Comparison of ENCODE assay signal across 14 mouse cellular contexts in the genomic region with DNA sequence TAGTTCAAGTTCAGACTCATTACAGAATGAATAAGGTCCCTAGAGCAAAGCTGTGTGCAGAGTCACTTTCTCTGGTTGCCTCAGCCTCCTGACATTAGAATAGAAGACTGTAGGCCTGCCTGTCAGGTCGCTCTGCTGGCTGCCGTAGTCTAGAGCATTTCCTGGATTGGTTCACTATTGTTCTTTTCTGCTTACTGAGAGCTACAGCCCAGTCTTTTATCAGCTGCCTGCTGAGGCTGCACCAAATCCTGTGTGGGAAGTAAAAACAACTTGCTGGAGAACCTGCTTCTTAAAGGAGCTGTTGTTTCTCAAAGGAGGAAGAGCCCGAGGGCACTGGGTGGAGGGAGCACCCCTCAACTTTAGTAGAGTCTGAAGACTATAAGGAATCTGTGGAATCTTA. TPM values are rescaled to one million over a fixed set of nuclear protein-coding genes. Genes with fewer than 3 reads are reported as not detected.
DNase-seq lines count a peak whose midpoint lies in the region; ATAC-seq lines count a peak whose summit lies in the region.
"Had no signal": no experiment of that assay in that cellular context is flagged by ENCODE, and none has a peak within 500 bp of the region (broad histone marks: within the 10 kb centered on the region; RNA-seq: fewer than 3 reads in every experiment).

No protein-coding gene starts in this region.

- H3K27ac ChIP-seq in heart, embryonic 12.5 days (ENCODE audit: poor library complexity, severe bottlenecking): peak overlapping the region; percentile 55; the same call in 1 of the 2 replicates
- peak overlapping the region; percentile 77 for H3K27ac ChIP-seq in limb, embryonic 12.5 days
- H3K27ac ChIP-seq in limb, embryonic 10.5 days: no peak overlapping the region
- H3K27ac ChIP-seq in neural tube, embryonic 15.5 days (replicated peaks): 0 out of 2 replicates have a peak overlapping the region, but pooled peaks have one; percentile 18
- H3K27ac ChIP-seq: lung, embryonic 15.5 days had no signal

- H3K27me3 ChIP-seq in heart, embryonic 12.5 days (replicated peaks): no peaks in the 10 kb centered on the region
- no peaks in the 10 kb centered on the region for H3K27me3 ChIP-seq in limb, embryonic 12.5 days
- no peaks in the 10 kb centered on the region for H3K27me3 ChIP-seq in limb, embryonic 10.5 days (ENCODE audit: low read depth, poor library complexity, severe bottlenecking)
- H3K27me3 ChIP-seq in neural tube, embryonic 15.5 days (replicated peaks): no peaks in the 10 kb centered on the region
- H3K27me3 ChIP-seq: lung, embryonic 15.5 days had no signal

- intact Hi-C loops in heart, postnatal 10 days (cut with DNase I): loop anchor here (2.0 to 10.0 kb wide), 4 partner anchors 74 to 319 kb away; partner anchors contain the start of gene Ttc7b

- no peak for DNase-seq in heart, postnatal 10 days
- no peak for DNase-seq in limb, embryonic 10.5 days (ENCODE audit: low spot score)
- peak; percentile 40 for DNase-seq in ZHBTc4 (ENCODE audit: low read depth, low spot score)
- DNase-seq in lung, postnatal 25 days (ENCODE audit: low spot score): no peak
- DNase-seq: adrenal gland, postnatal 14 days; cerebellum, adult 9-11 months; embryo, embryonic 11 days; liver; right cerebral cortex, postnatal 25 days had no signal

- no peak for ATAC-seq in heart, embryonic 12.5 days (ENCODE audit: insufficient number of reproducible peaks, low FRiP score)
- no peak for ATAC-seq in limb, embryonic 12.5 days (ENCODE audit: insufficient number of reproducible peaks, insufficient read depth, low FRiP score, low TSS enrichment, low read depth)
- no peak for ATAC-seq in neural tube, embryonic 15.5 days (ENCODE audit: low FRiP score)
- ATAC-seq: forebrain, embryonic 14.5 days had no signal

- H3K9ac ChIP-seq in heart, embryonic 12.5 days: no peak overlapping the region
- no peak overlapping the region for H3K9ac ChIP-seq in limb, embryonic 12.5 days (replicated peaks)
- no peak overlapping the region for H3K9ac ChIP-seq in neural tube, embryonic 15.5 days (replicated peaks)
- H3K9ac ChIP-seq: lung, embryonic 15.5 days had no signal

- no peaks in the 10 kb centered on the region for H3K9me3 ChIP-seq in heart, embryonic 12.5 days (replicated peaks)
- H3K9me3 ChIP-seq in limb, embryonic 12.5 days: no peaks in the 10 kb centered on the region
- H3K9me3 ChIP-seq in limb, embryonic 10.5 days (replicated peaks): no peaks in the 10 kb centered on the region
- H3K9me3 ChIP-seq in neural tube, embryonic 15.5 days (replicated peaks): no peaks in the 10 kb centered on the region
- H3K9me3 ChIP-seq: lung, embryonic 15.5 days had no signal

- peaks cover 58% of the 10 kb centered on the region for H3K36me3 ChIP-seq in heart, embryonic 12.5 days
- H3K36me3 ChIP-seq in limb, embryonic 12.5 days: peaks cover 64% of the 10 kb centered on the region
- peaks cover 68% of the 10 kb centered on the region for H3K36me3 ChIP-seq in limb, embryonic 10.5 days
- H3K36me3 ChIP-seq in neural tube, embryonic 15.5 days: peaks cover 58% of the 10 kb centered on the region

- WGBS in heart, embryonic 12.5 days: 46% methylated on average over 3 of the region's 3 CpGs
- 75% methylated on average over 3 of the region's 3 CpGs for WGBS in limb, embryonic 12.5 days
- 84% methylated on average over 3 of the region's 3 CpGs for WGBS in limb, embryonic 10.5 days
- 60% methylated on average over 3 of the region's 3 CpGs for WGBS in neural tube, embryonic 15.5 days

- H3K4me3 ChIP-seq in heart, embryonic 12.5 days: no peak overlapping the region
- no peak overlapping the region for H3K4me3 ChIP-seq in limb, embryonic 12.5 days (replicated peaks)
- no peak overlapping the region for H3K4me3 ChIP-seq in limb, embryonic 10.5 days
- H3K4me3 ChIP-seq in neural tube, embryonic 15.5 days (replicated peaks): no peak overlapping the region
- H3K4me3 ChIP-seq: lung, embryonic 15.5 days had no signal

- H3K4me2 ChIP-seq in heart, embryonic 12.5 days: no peak overlapping the region
- peak overlapping the region; percentile 17; the same call in 1 of the 2 replicates for H3K4me2 ChIP-seq in limb, embryonic 12.5 days
- H3K4me2 ChIP-seq in neural tube, embryonic 15.5 days: no peak overlapping the region
- H3K4me2 ChIP-seq: lung, embryonic 15.5 days had no signal

- peaks cover 33% of the 10 kb centered on the region for H3K4me1 ChIP-seq in heart, embryonic 12.5 days (replicated peaks)
- H3K4me1 ChIP-seq in limb, embryonic 12.5 days (replicated peaks): peaks cover 43% of the 10 kb centered on the region
- peaks cover 28% of the 10 kb centered on the region for H3K4me1 ChIP-seq in limb, embryonic 10.5 days
- peaks cover 36% of the 10 kb centered on the region for H3K4me1 ChIP-seq in neural tube, embryonic 15.5 days

RNA-seq across cellular contexts. Expression of gene Calm1, which starts 4.5 kb away (rescaled TPM):
- 849 and 887 TPM in 2 replicates for polyA plus RNA-seq in heart, embryonic 12.5 days (2016; fragmentation: Nextera tagmentation; extraction: Ambion mirVana)
- 100 to 1,000 TPM; 338 to 349 TPM for total RNA-seq in heart, postnatal 10 days (2021)
- 1,129 and 1,141 TPM in 2 replicates for polyA plus RNA-seq in limb, embryonic 12.5 days (2016; fragmentation: Nextera tagmentation; extraction: Ambion mirVana)
- 1,121 and 1,290 TPM in 2 replicates for polyA plus RNA-seq in limb, embryonic 10.5 days (2016; fragmentation: Nextera tagmentation; extraction: Ambion mirVana)
- polyA plus RNA-seq in neural tube, embryonic 15.5 days (2015; fragmentation: Nextera tagmentation; extraction: Ambion mirVana): 2,749 and 3,020 TPM in 2 replicates

RNA-seq across cellular contexts. Expression of gene Nrde2, which starts 44.3 kb away (rescaled TPM):
- 9.5 and 10.8 TPM in 2 replicates for polyA plus RNA-seq in heart, embryonic 12.5 days (2016; fragmentation: Nextera tagmentation; extraction: Ambion mirVana)
- 10 to 100 TPM; 12.5 to 14.2 TPM for total RNA-seq in heart, postnatal 10 days (2021)
- 17.9 and 19.8 TPM in 2 replicates for polyA plus RNA-seq in limb, embryonic 12.5 days (2016; fragmentation: Nextera tagmentation; extraction: Ambion mirVana)
- 15.5 and 16.3 TPM in 2 replicates for polyA plus RNA-seq in limb, embryonic 10.5 days (2016; fragmentation: Nextera tagmentation; extraction: Ambion mirVana)
- 10.4 and 11.8 TPM in 2 replicates for polyA plus RNA-seq in neural tube, embryonic 15.5 days (2015; fragmentation: Nextera tagmentation; extraction: Ambion mirVana)
